Mouse (Mus musculus) monocyte, adult 2 months (primary cell): ENCODE results near the gene Lcn10.
A peak's percentile ranks its signal among the peaks of the same experiment; 100 is the strongest.
"Not testable (repeated sequence)": the region's sequence is repeated elsewhere in the genome, so short reads cannot be mapped to it uniquely, and the experiment has no call there.

Source experiments
- DNase-seq, 2 experiments: peaks; one replicate each; pipeline ENCODE4 v3.0.0; 2022; ENCODE audit warnings: low spot score in 2 of 2, low read depth in 1 of 2

Gene Lcn10

GRCm38 (mm10) chr2:25682426-25682825 lies at the start of gene Lcn10:
Gene Lcn10, plus strand, starts transcription at chr2:25682726.
- no peak for DNase-seq

- DNase-seq = no peak
These were observed 48.9 kb upstream of the Lcn10 start for GRCm38 (mm10) chr2:25633616-25634015.

- no peak for DNase-seq
These were observed 48.5 kb upstream of the Lcn10 start for GRCm38 (mm10) chr2:25634046-25634445.

- DNase-seq = no peak
These were observed 42.6 kb upstream of the Lcn10 start for GRCm38 (mm10) chr2:25639890-25640289.

- no peak for DNase-seq
These were observed 29.6 kb upstream of the Lcn10 start, which contains the start of gene Lcn8 for GRCm38 (mm10) chr2:25652902-25653301. Gene Lcn8, plus strand, starts transcription at chr2:25653120.

- DNase-seq = no peak
These were observed 28.0 kb upstream of the Lcn10 start for GRCm38 (mm10) chr2:25654502-25654901.

GRCm38 (mm10) chr2:25656691-25657090 lies 25.8 kb upstream of the Lcn10 start:
- no peak for DNase-seq

- DNase-seq = no peak
These were observed 25.3 kb upstream of the Lcn10 start for GRCm38 (mm10) chr2:25657246-25657645.

GRCm38 (mm10) chr2:25657652-25658051 lies 24.9 kb upstream of the Lcn10 start, which contains the start of gene Lcn5:
Gene Lcn5, plus strand, starts transcription at chr2:25657952.
- no peak for DNase-seq

GRCm38 (mm10) chr2:25660279-25660678 lies 22.2 kb upstream of the Lcn10 start:
- DNase-seq = no peak

- no peak for DNase-seq
These were observed 21.1 kb upstream of the Lcn10 start for GRCm38 (mm10) chr2:25661245-25661970.

- DNase-seq = peak in 1 of 2 experiments; percentile 10
These were observed 19.0 kb upstream of the Lcn10 start for GRCm38 (mm10) chr2:25663511-25663910.

- no peak for DNase-seq
These were observed 18.4 kb upstream of the Lcn10 start for GRCm38 (mm10) chr2:25664125-25664524.

- DNase-seq = no peak
These were observed 16.0 kb upstream of the Lcn10 start for GRCm38 (mm10) chr2:25666516-25666915.

GRCm38 (mm10) chr2:25676486-25676885 lies 6.0 kb upstream of the Lcn10 start, which contains the start of gene Lcn6:
Gene Lcn6, plus strand, starts transcription at chr2:25676786.
- DNase-seq = no peak

GRCm38 (mm10) chr2:25679559-25679958 lies 3.0 kb upstream of the Lcn10 start:
- DNase-seq = no peak

- no peak for DNase-seq
These were observed 4.4 kb downstream of the Lcn10 start for GRCm38 (mm10) chr2:25686941-25687340.

GRCm38 (mm10) chr2:25694605-25695004 lies 12.1 kb downstream of the Lcn10 start:
- DNase-seq = peak; percentile 16 to 29

- DNase-seq = no peak
These were observed 14.4 kb downstream of the Lcn10 start for GRCm38 (mm10) chr2:25696951-25697350.

- no peak for DNase-seq
These were observed 16.2 kb downstream of the Lcn10 start for GRCm38 (mm10) chr2:25698696-25699095.

- not testable (repeated sequence) for DNase-seq
These were observed 17.2 kb downstream of the Lcn10 start, which contains the start of gene Obp2a for GRCm38 (mm10) chr2:25699743-25700142. Gene Obp2a, plus strand, starts transcription at chr2:25700043.

- no peak for DNase-seq
These were observed 18.5 kb downstream of the Lcn10 start for GRCm38 (mm10) chr2:25701001-25701400.

GRCm38 (mm10) chr2:25703706-25704105 lies 21.2 kb downstream of the Lcn10 start:
- no peak for DNase-seq
